Mouse (Mus musculus): ENCODE results near the gene Prdx1. TPM values are rescaled to one million over a fixed set of nuclear protein-coding genes. Genes with fewer than 3 reads are reported as not detected.
"Not testable (repeated sequence)": the region's sequence is repeated elsewhere in the genome, so short reads cannot be mapped to it uniquely, and the experiment has no call there.

Prdx1 gene
- polyA plus RNA-seq, 1 experiment from 2014 or later = 481 TPM

GRCm38 (mm10) chr4:116657971-116658370, 27.4 kb upstream of the Prdx1 start:
- no peak overlapping the region for H3K9ac ChIP-seq (replicated peaks)
- H3K27me3 ChIP-seq = no peaks in the 10 kb centered on the region
- no peak overlapping the region for H3K4me3 ChIP-seq
- H3K9me3 ChIP-seq = no peaks in the 10 kb centered on the region
- no peak overlapping the region for H3K27ac ChIP-seq (replicated peaks)
- no peaks in the 10 kb centered on the region for H3K4me1 ChIP-seq
- no peaks in the 10 kb centered on the region for H3K36me3 ChIP-seq
- H3K4me2 ChIP-seq (replicated peaks) = no peak overlapping the region
- WGBS = 52% methylated on average over 3 of the region's 3 CpGs
- ATAC-seq (replicated peaks) = no peak

DNA sequence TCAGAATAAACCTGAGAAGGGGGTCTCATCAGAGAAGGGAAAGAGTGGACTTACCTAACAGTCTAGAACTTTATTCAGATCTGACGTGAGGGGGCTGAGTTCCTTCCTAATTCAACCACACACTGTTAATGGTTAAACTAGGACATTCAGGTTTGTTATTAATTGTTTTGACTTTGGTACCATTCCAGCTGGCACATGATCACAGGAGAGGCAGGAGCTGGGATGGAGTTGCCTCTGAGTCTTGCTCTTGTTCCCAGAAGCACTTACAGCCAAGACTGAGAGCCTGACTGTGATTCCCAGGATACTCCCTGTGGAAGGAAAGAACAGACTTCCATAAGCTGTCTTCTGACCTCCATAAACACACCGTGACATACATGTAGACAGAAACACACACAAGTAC, 25.9 kb upstream of the Prdx1 start:
- Histone ChIP-seq H3K9ac (replicated peaks) (no peak overlapping the region), H3K36me3 (no peaks in the 10 kb centered on the region), H3K27ac (replicated peaks) (no peak overlapping the region), H3K4me3 (no peak overlapping the region), H3K9me3 (no peaks in the 10 kb centered on the region), H3K4me1 (no peaks in the 10 kb centered on the region), H3K4me2 (replicated peaks) (no peak overlapping the region), H3K27me3 (no peaks in the 10 kb centered on the region)
- WGBS = 58% methylated on average over 2 of the region's 2 CpGs
- ATAC-seq (replicated peaks) = no peak

DNA sequence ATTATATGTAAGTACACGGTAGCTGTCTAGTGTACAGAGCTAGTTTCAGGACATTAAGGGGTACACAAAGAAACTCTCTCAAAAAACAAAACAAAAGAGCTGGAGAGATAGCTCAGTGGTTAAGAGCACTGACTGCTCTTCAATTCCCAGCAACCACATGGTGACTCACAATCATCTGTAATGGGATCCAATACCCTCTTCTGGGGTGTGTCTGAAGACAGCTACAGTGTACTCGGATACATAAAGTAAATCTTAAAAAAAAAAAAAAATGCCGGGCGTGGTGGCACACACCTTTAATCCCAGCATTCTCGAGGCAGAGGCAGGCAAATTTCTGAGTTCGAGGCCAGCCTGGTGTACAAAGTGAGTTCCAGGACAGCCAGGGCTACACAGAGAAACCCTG, 25.4 kb upstream of the Prdx1 start:
- ATAC-seq (replicated peaks); H3K4me2 ChIP-seq (replicated peaks); H3K27ac ChIP-seq (replicated peaks); H3K9ac ChIP-seq (replicated peaks); H3K36me3 ChIP-seq; H3K4me1 ChIP-seq; H3K9me3 ChIP-seq; H3K4me3 ChIP-seq; H3K27me3 ChIP-seq: not testable (repeated sequence)
- 88% methylated on average over 6 of the region's 6 CpGs for WGBS

GRCm38 (mm10) chr4:116660829-116661228, 24.5 kb upstream of the Prdx1 start:
- no peaks in the 10 kb centered on the region for H3K36me3 ChIP-seq
- no peak overlapping the region for H3K4me2 ChIP-seq (replicated peaks)
- H3K4me1 ChIP-seq = no peaks in the 10 kb centered on the region
- no peak for ATAC-seq (replicated peaks)
- 77% methylated on average over 6 of the region's 6 CpGs for WGBS
- no peak overlapping the region for H3K9ac ChIP-seq (replicated peaks)
- H3K4me3 ChIP-seq = no peak overlapping the region
- H3K27ac ChIP-seq (replicated peaks) = no peak overlapping the region
- H3K9me3 ChIP-seq = no peaks in the 10 kb centered on the region
- no peaks in the 10 kb centered on the region for H3K27me3 ChIP-seq

GRCm38 (mm10) chr4:116661998-116662397, 23.3 kb upstream of the Prdx1 start:
- WGBS = 86% methylated on average over 1 of the region's 1 CpGs
- no peak overlapping the region for H3K27ac ChIP-seq (replicated peaks)
- H3K36me3 ChIP-seq = no peaks in the 10 kb centered on the region
- H3K4me1 ChIP-seq = no peaks in the 10 kb centered on the region
- H3K9ac ChIP-seq (replicated peaks) = no peak overlapping the region
- H3K4me2 ChIP-seq (replicated peaks) = no peak overlapping the region
- no peaks in the 10 kb centered on the region for H3K27me3 ChIP-seq
- no peak for ATAC-seq (replicated peaks)
- no peak overlapping the region for H3K4me3 ChIP-seq
- no peaks in the 10 kb centered on the region for H3K9me3 ChIP-seq

GRCm38 (mm10) chr4:116666625-116667024, 18.7 kb upstream of the Prdx1 start:
- no peak overlapping the region for H3K27ac ChIP-seq (replicated peaks)
- no peaks in the 10 kb centered on the region for H3K4me1 ChIP-seq
- H3K9me3 ChIP-seq = no peaks in the 10 kb centered on the region
- no peak overlapping the region for H3K4me3 ChIP-seq
- WGBS = 70% methylated on average over 4 of the region's 4 CpGs
- no peaks in the 10 kb centered on the region for H3K27me3 ChIP-seq
- no peak for ATAC-seq (replicated peaks)
- no peaks in the 10 kb centered on the region for H3K36me3 ChIP-seq
- no peak overlapping the region for H3K9ac ChIP-seq (replicated peaks)
- no peak overlapping the region for H3K4me2 ChIP-seq (replicated peaks)

DNA sequence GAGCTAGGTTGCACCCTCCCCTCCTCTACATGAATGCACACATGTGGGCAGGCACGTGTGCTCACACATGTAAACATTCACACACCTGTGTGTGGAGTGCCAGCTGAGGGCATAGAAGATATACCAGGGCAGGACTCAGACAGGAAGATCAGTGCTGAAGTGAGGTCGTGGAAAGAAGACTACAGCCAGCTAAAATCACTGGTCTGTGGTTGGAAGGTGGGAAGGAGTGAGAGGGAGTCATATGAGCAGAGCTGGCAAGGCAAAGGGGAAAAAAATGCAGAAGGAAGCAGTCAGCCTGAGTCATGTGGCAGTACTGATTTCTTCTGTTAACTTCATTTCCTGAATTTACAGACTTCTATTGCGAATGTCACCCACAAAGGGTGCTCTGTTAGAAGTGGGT, 17.2 kb upstream of the Prdx1 start:
- Histone ChIP-seq H3K4me2 (replicated peaks) (no peak overlapping the region), H3K4me1 (no peaks in the 10 kb centered on the region), H3K9ac (replicated peaks) (no peak overlapping the region), H3K4me3 (no peak overlapping the region), H3K9me3 (no peaks in the 10 kb centered on the region), H3K36me3 (no peaks in the 10 kb centered on the region), H3K27ac (replicated peaks) (no peak overlapping the region), H3K27me3 (no peaks in the 10 kb centered on the region)
- 73% methylated on average over 3 of the region's 3 CpGs for WGBS
- ATAC-seq (replicated peaks) = no peak

GRCm38 (mm10) chr4:116669291-116669690, 16.1 kb upstream of the Prdx1 start:
- Histone ChIP-seq H3K27ac (replicated peaks) (no peak overlapping the region), H3K4me1 (no peaks in the 10 kb centered on the region), H3K27me3 (no peaks in the 10 kb centered on the region), H3K36me3 (no peaks in the 10 kb centered on the region), H3K9ac (replicated peaks) (no peak overlapping the region), H3K4me2 (replicated peaks) (no peak overlapping the region), H3K9me3 (no peaks in the 10 kb centered on the region), H3K4me3 (no peak overlapping the region)
- WGBS = 61% methylated on average over 2 of the region's 2 CpGs
- no peak for ATAC-seq (replicated peaks)

DNA sequence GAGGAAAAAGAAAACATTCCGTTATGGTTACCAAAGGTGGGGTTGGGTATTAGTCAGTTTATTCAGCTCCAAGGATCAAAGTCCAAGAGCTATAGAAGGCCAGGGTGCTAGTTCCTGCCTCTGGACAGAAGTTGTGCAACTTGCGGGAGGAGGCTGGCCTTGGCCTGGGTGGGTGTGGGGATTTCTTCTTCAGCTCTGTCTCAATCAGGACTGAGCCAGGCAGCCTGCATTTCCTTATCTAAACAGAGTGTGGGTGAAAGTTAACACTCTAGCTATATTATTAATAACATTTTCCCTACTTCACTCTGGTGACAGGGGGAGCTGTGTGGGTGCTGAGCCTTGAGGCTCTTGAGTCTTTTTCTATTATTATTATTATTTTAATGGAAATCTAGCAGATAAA, 12.6 kb upstream of the Prdx1 start:
- no peak overlapping the region for H3K4me3 ChIP-seq
- no peak for ATAC-seq (replicated peaks)
- no peak overlapping the region for H3K27ac ChIP-seq (replicated peaks)
- H3K4me2 ChIP-seq (replicated peaks) = no peak overlapping the region
- WGBS = 67% methylated on average over 2 of the region's 2 CpGs
- H3K27me3 ChIP-seq = no peaks in the 10 kb centered on the region
- H3K36me3 ChIP-seq = no peaks in the 10 kb centered on the region
- no peaks in the 10 kb centered on the region for H3K4me1 ChIP-seq
- H3K9me3 ChIP-seq = no peaks in the 10 kb centered on the region
- H3K9ac ChIP-seq (replicated peaks) = no peak overlapping the region

DNA sequence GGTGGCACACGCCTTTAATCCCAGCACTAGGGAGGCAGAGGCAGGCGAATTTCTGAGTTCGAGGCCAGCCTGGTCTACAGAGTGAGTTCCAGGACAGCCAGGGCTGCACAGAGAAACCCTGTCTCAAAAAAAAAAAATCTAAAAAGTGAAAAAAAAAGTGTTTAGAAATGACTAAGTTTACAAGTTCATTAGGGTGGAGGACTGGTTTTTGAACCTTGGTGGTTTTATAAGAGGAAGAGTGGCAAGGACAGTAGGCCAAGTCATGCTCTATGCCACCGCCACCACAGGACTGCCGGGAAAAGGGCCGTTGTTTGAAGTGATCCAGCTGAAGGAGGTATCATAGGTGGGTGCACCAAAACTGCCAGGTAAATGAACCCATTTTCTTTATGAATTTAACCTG, 10.6 kb upstream of the Prdx1 start:
- not testable (repeated sequence) for H3K4me1 ChIP-seq; H3K36me3 ChIP-seq; ATAC-seq (replicated peaks); H3K9ac ChIP-seq (replicated peaks); H3K4me3 ChIP-seq; H3K27ac ChIP-seq (replicated peaks); H3K9me3 ChIP-seq; H3K4me2 ChIP-seq (replicated peaks); H3K27me3 ChIP-seq
- WGBS = 90% methylated on average over 6 of the region's 6 CpGs

GRCm38 (mm10) chr4:116676027-116676426, 9.3 kb upstream of the Prdx1 start:
- ATAC-seq (replicated peaks) = no peak
- WGBS = 85% methylated on average over 3 of the region's 3 CpGs
- Histone ChIP-seq H3K9ac (replicated peaks) (no peak overlapping the region), H3K27ac (replicated peaks) (no peak overlapping the region), H3K9me3 (no peaks in the 10 kb centered on the region), H3K27me3 (no peaks in the 10 kb centered on the region), H3K4me3 (no peak overlapping the region), H3K4me2 (replicated peaks) (no peak overlapping the region), H3K36me3 (no peaks in the 10 kb centered on the region), H3K4me1 (no peaks in the 10 kb centered on the region)

DNA sequence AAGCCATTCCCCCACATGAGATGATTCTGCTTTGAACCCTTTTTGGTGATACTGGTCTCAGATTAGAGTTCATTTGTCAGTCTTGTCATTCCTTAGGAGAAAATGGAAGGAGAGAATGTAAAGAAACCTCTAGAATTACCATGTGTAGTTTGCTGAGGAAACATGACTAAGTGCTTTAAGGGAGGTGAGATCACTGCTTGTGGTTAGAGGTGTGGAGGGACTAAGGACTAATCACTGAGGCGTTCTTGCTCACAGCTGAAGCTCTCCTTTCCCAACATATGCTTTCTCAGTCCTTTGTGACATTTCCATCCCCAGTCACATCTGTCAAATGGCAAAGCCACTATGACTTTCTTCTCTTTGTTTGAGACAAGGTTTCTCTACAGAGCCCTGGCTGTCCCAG, 7.5 kb upstream of the Prdx1 start:
- Histone ChIP-seq H3K4me3 (no peak overlapping the region), H3K27me3 (no peaks in the 10 kb centered on the region), H3K4me2 (replicated peaks) (no peak overlapping the region), H3K27ac (replicated peaks) (no peak overlapping the region), H3K9me3 (no peaks in the 10 kb centered on the region), H3K4me1 (no peaks in the 10 kb centered on the region), H3K9ac (replicated peaks) (no peak overlapping the region), H3K36me3 (no peaks in the 10 kb centered on the region)
- WGBS = 75% methylated on average over 1 of the region's 1 CpGs
- ATAC-seq (replicated peaks) = no peak

- H3K27ac ChIP-seq (replicated peaks) = no peak overlapping the region
- ATAC-seq (replicated peaks) = no peak
- no peaks in the 10 kb centered on the region for H3K27me3 ChIP-seq
- WGBS = 70% methylated on average over 5 of the region's 5 CpGs
- no peaks in the 10 kb centered on the region for H3K36me3 ChIP-seq
- H3K9ac ChIP-seq (replicated peaks) = no peak overlapping the region
- no peak overlapping the region for H3K4me3 ChIP-seq
- no peak overlapping the region for H3K4me2 ChIP-seq (replicated peaks)
- H3K9me3 ChIP-seq = no peaks in the 10 kb centered on the region
- no peaks in the 10 kb centered on the region for H3K4me1 ChIP-seq
These were observed 6.2 kb upstream of the Prdx1 start for GRCm38 (mm10) chr4:116679141-116679540.
